Mouse (Mus musculus): ENCODE data around the gene Mybpc1. TPM values are rescaled to one million over a fixed set of nuclear protein-coding genes. Genes with fewer than 3 reads are reported as not detected.

The Mybpc1 gene
- polyA plus RNA-seq, 1 experiment from 2014 or later = 0.32 TPM

DNA sequence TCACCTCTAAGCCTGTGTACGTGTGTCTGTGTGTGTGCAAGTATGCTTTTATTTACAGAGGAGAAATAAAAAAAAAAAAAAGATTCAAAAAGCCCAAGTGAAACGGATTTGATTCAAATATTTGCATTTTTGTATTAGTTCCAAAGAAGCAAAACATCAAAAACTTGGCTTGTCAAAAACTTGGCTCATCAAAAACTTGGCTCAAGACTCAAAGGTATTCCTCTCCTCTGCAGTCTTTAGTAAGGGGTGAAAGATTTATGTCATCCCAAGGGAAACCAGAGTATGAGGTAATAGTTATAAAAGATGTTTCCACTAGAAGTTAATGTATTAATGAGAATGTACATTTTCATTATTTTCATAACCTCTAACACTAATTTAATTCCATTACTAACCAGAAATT is 1.2 kb downstream of the Mybpc1 start:
- no peaks in the 10 kb centered on the region for H3K9me3 ChIP-seq
- H3K4me1 ChIP-seq = no peaks in the 10 kb centered on the region
- no peaks in the 10 kb centered on the region for H3K36me3 ChIP-seq
- no peak overlapping the region for H3K4me2 ChIP-seq
- H3K4me3 ChIP-seq = no peak overlapping the region
- H3K27ac ChIP-seq = no peak overlapping the region
- H3K9ac ChIP-seq = no peak overlapping the region
- ATAC-seq (ENCODE audit: borderline replicate concordance, extremely low read depth, low FRiP score, low TSS enrichment) = no peak
- H3K27me3 ChIP-seq = no peaks in the 10 kb centered on the region
- 22% methylated on average over 2 of the region's 2 CpGs for WGBS

- Histone ChIP-seq H3K9me3 (no peaks in the 10 kb centered on the region), H3K4me2 (no peak overlapping the region), H3K27me3 (no peaks in the 10 kb centered on the region), H3K9ac (no peak overlapping the region), H3K4me1 (no peaks in the 10 kb centered on the region), H3K4me3 (no peak overlapping the region), H3K27ac (no peak overlapping the region), H3K36me3 (no peaks in the 10 kb centered on the region)
- WGBS = 32% methylated on average over 5 of the region's 5 CpGs
- no peak for ATAC-seq (ENCODE audit: borderline replicate concordance, extremely low read depth, low FRiP score, low TSS enrichment)
Observed at GRCm38 (mm10) chr10:88603256-88603655, 1.7 kb downstream of the Mybpc1 start.

GRCm38 (mm10) chr10:88600591-88600990 is 4.4 kb downstream of the Mybpc1 start:
- Histone ChIP-seq H3K4me3 (no peak overlapping the region), H3K9ac (no peak overlapping the region), H3K9me3 (no peaks in the 10 kb centered on the region), H3K36me3 (no peaks in the 10 kb centered on the region), H3K4me2 (no peak overlapping the region), H3K27me3 (no peaks in the 10 kb centered on the region), H3K4me1 (no peaks in the 10 kb centered on the region), H3K27ac (no peak overlapping the region)
- WGBS = 82% methylated on average over 7 of the region's 7 CpGs
- no peak for ATAC-seq (ENCODE audit: borderline replicate concordance, extremely low read depth, low FRiP score, low TSS enrichment)

- no peaks in the 10 kb centered on the region for H3K4me1 ChIP-seq
- no peaks in the 10 kb centered on the region for H3K9me3 ChIP-seq
- no peaks in the 10 kb centered on the region for H3K36me3 ChIP-seq
- H3K27me3 ChIP-seq = no peaks in the 10 kb centered on the region
- no peak overlapping the region for H3K4me2 ChIP-seq
- no peak overlapping the region for H3K4me3 ChIP-seq
- H3K9ac ChIP-seq = no peak overlapping the region
- H3K27ac ChIP-seq = no peak overlapping the region
- no peak for ATAC-seq (ENCODE audit: borderline replicate concordance, extremely low read depth, low FRiP score, low TSS enrichment)
- 88% methylated on average over 4 of the region's 4 CpGs for WGBS
Observed at GRCm38 (mm10) chr10:88592316-88592715, 12.6 kb downstream of the Mybpc1 start.

- Histone ChIP-seq H3K4me1 (no peaks in the 10 kb centered on the region), H3K36me3 (no peaks in the 10 kb centered on the region), H3K4me3 (no peak overlapping the region), H3K4me2 (no peak overlapping the region), H3K9ac (no peak overlapping the region), H3K27me3 (no peaks in the 10 kb centered on the region), H3K27ac (no peak overlapping the region), H3K9me3 (no peaks in the 10 kb centered on the region)
- no peak for ATAC-seq (ENCODE audit: borderline replicate concordance, extremely low read depth, low FRiP score, low TSS enrichment)
- 57% methylated on average over 12 of the region's 12 CpGs for WGBS
Observed at GRCm38 (mm10) chr10:88591042-88591441, 13.9 kb downstream of the Mybpc1 start.

DNA sequence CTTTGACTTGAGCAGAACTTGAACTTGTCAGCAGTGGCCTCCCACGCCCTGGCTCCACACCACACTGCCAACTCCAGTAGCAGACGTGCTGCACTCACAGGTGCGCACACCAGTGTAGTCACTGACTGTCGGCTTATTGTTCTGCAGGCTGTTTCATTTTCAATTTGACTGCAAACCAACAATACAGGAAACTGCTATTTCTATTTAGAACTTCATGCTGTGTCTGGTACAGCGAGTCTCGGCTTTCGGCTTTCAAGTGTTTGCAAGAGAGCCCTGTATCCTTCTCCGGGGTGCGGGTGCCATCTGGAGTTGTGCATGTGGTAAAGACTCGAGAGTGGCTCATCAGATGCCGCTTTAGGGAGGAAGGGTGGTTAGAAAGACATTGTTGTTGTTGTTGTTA is 20.5 kb downstream of the Mybpc1 start:
- Histone ChIP-seq H3K9ac (no peak overlapping the region), H3K36me3 (no peaks in the 10 kb centered on the region), H3K9me3 (no peaks in the 10 kb centered on the region), H3K27ac (no peak overlapping the region), H3K4me1 (no peaks in the 10 kb centered on the region), H3K27me3 (no peaks in the 10 kb centered on the region), H3K4me3 (no peak overlapping the region), H3K4me2 (no peak overlapping the region)
- ATAC-seq (ENCODE audit: borderline replicate concordance, extremely low read depth, low FRiP score, low TSS enrichment) = no peak
- WGBS = 86% methylated on average over 11 of the region's 11 CpGs

DNA sequence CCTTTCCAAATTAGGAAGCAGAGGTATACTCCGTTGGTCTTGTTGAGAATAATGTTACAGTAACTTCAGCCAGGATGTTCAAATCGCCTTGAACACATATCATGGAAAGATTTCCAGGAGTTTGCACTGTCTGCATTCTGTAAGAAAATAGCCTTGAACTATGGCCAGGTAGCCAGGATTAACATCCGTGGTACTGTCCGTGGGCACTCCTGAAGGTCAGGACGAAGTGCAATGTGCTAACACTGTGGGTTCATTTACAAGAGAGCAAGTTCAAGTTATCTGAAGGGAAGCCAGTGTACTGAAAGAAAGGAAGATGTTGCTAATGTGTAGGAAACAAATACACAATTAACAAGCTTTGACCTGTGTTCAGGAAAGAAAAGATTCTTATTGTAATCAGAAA is 24.2 kb downstream of the Mybpc1 start:
- Histone ChIP-seq H3K4me1 (no peaks in the 10 kb centered on the region), H3K27me3 (no peaks in the 10 kb centered on the region), H3K4me2 (no peak overlapping the region), H3K27ac (no peak overlapping the region), H3K36me3 (no peaks in the 10 kb centered on the region), H3K4me3 (no peak overlapping the region), H3K9me3 (no peaks in the 10 kb centered on the region), H3K9ac (no peak overlapping the region)
- no peak for ATAC-seq (ENCODE audit: borderline replicate concordance, extremely low read depth, low FRiP score, low TSS enrichment)
- WGBS = 80% methylated on average over 5 of the region's 5 CpGs

GRCm38 (mm10) chr10:88578651-88579050 is 26.3 kb downstream of the Mybpc1 start:
- H3K4me3 ChIP-seq = no peak overlapping the region
- H3K27ac ChIP-seq = no peak overlapping the region
- no peaks in the 10 kb centered on the region for H3K4me1 ChIP-seq
- no peak overlapping the region for H3K9ac ChIP-seq
- no peaks in the 10 kb centered on the region for H3K9me3 ChIP-seq
- no peak overlapping the region for H3K4me2 ChIP-seq
- H3K27me3 ChIP-seq = no peaks in the 10 kb centered on the region
- no peaks in the 10 kb centered on the region for H3K36me3 ChIP-seq
- no peak for ATAC-seq (ENCODE audit: borderline replicate concordance, extremely low read depth, low FRiP score, low TSS enrichment)
- 60% methylated on average over 4 of the region's 4 CpGs for WGBS

GRCm38 (mm10) chr10:88574115-88574635 is 30.8 kb downstream of the Mybpc1 start:
- ATAC-seq (ENCODE audit: borderline replicate concordance, extremely low read depth, low FRiP score, low TSS enrichment) = no peak
- H3K27ac ChIP-seq = no peak overlapping the region
- H3K4me3 ChIP-seq = no peak overlapping the region

DNA sequence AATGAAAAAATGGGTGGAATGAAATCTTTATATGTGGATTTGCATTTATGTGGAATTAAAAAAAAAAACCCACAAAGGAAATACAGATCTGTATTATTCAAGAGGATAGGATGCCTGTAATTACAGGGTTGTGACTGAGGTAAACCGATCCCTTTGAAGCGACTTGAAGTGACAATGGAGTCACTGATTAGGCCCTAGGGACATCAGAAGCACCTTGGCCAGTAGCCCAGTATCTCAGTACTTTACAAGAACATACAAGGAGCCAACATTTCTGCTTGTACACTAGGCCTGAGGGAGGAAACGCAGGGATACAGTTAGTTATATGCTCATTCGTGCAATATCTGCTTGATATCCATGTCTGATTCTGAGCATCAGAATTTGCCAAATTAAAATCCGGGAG is 32.8 kb downstream of the Mybpc1 start:
- ATAC-seq (ENCODE audit: borderline replicate concordance, extremely low read depth, low FRiP score, low TSS enrichment) = no peak
- H3K4me2 ChIP-seq = no peak overlapping the region
- no peak overlapping the region for H3K27ac ChIP-seq
- 58% methylated on average over 5 of the region's 5 CpGs for WGBS
- H3K27me3 ChIP-seq = no peaks in the 10 kb centered on the region
- H3K9ac ChIP-seq = no peak overlapping the region
- H3K9me3 ChIP-seq = no peaks in the 10 kb centered on the region
- no peaks in the 10 kb centered on the region for H3K36me3 ChIP-seq
- no peaks in the 10 kb centered on the region for H3K4me1 ChIP-seq
- H3K4me3 ChIP-seq = no peak overlapping the region

More at GRCm38 (mm10) chr10:88574115-88574635, 30.8 kb downstream of the Mybpc1 start:
- H3K27me3 ChIP-seq = no peaks in the 10 kb centered on the region
- no peaks in the 10 kb centered on the region for H3K36me3 ChIP-seq
- no peaks in the 10 kb centered on the region for H3K9me3 ChIP-seq
- no peak overlapping the region for H3K4me2 ChIP-seq
- H3K9ac ChIP-seq = no peak overlapping the region
- 69% methylated on average over 8 of the region's 8 CpGs for WGBS
- no peaks in the 10 kb centered on the region for H3K4me1 ChIP-seq

DNA sequence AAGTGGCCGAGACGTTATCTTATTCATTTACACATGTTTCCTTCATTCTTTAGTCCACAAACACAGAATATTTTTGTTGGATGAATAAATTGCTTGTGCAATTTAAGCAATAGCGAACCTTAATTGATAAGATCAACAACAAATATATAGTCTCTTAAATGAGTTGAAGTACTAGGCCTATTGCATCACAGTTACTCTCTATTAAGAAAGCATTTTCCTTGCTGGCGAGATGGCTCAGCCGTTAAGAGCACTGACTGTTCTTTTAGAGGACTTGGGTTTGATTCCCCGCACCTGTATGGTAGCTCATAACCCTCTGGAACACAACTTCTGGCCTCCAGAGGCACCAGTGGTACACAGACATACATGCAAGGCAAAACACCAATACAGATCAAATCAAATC is 47.9 kb downstream of the Mybpc1 start:
- WGBS = 86% methylated on average over 6 of the region's 6 CpGs
- Histone ChIP-seq H3K4me3 (no peak overlapping the region), H3K9me3 (no peaks in the 10 kb centered on the region), H3K27ac (no peak overlapping the region), H3K4me2 (no peak overlapping the region), H3K27me3 (no peaks in the 10 kb centered on the region), H3K4me1 (no peaks in the 10 kb centered on the region), H3K9ac (no peak overlapping the region), H3K36me3 (no peaks in the 10 kb centered on the region)
- no peak for ATAC-seq (ENCODE audit: borderline replicate concordance, extremely low read depth, low FRiP score, low TSS enrichment)

- WGBS = 64% methylated on average over 2 of the region's 2 CpGs
- H3K9ac ChIP-seq = no peak overlapping the region
- no peak for ATAC-seq (ENCODE audit: borderline replicate concordance, extremely low read depth, low FRiP score, low TSS enrichment)
- no peaks in the 10 kb centered on the region for H3K4me1 ChIP-seq
- H3K4me2 ChIP-seq = no peak overlapping the region
- no peak overlapping the region for H3K4me3 ChIP-seq
- H3K36me3 ChIP-seq = no peaks in the 10 kb centered on the region
- no peaks in the 10 kb centered on the region for H3K27me3 ChIP-seq
- no peaks in the 10 kb centered on the region for H3K9me3 ChIP-seq
- no peak overlapping the region for H3K27ac ChIP-seq
Observed at GRCm38 (mm10) chr10:88552738-88553137, 52.2 kb downstream of the Mybpc1 start.

- H3K4me3 ChIP-seq = no peak overlapping the region
- H3K36me3 ChIP-seq = no peaks in the 10 kb centered on the region
- no peaks in the 10 kb centered on the region for H3K4me1 ChIP-seq
- no peaks in the 10 kb centered on the region for H3K9me3 ChIP-seq
- H3K4me2 ChIP-seq = no peak overlapping the region
- ATAC-seq (ENCODE audit: borderline replicate concordance, extremely low read depth, low FRiP score, low TSS enrichment) = no peak
- 85% methylated on average over 3 of the region's 3 CpGs for WGBS
- no peak overlapping the region for H3K9ac ChIP-seq
- no peaks in the 10 kb centered on the region for H3K27me3 ChIP-seq
- no peak overlapping the region for H3K27ac ChIP-seq
Observed at GRCm38 (mm10) chr10:88550225-88550624, 54.7 kb downstream of the Mybpc1 start.
